ENCODE assay signal across 9 mouse cellular contexts in the genomic region with DNA sequence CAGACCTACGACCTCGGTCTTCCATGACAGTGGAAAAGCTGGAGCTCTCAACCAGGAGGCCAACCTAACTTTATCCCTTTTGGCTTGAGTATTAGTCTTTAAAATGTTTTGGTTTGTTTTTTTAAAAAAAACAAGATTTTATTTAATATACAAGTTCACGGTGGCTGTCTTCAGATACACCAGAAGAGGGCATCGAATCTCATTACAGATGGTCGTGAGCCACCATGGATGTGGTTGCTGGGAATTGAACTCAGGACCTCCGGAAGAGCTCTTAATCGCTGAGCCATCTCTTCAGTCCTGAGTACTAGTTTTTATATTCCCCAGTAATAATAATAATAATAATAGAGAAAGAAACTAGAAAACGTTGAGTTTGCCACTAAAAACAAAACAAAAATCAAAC. TPM values are rescaled to one million over a fixed set of nuclear protein-coding genes. Genes with fewer than 3 reads are reported as not detected.
A peak's percentile ranks its signal among the peaks of the same experiment; 100 is the strongest.
DNase-seq lines count a peak whose midpoint lies in the region; ATAC-seq and TF ChIP-seq lines count a peak whose summit lies in the region.
"Had no signal": no experiment of that assay in that cellular context is flagged by ENCODE, and none has a peak within 500 bp of the region (broad histone marks: within the 10 kb centered on the region; RNA-seq: fewer than 3 reads in every experiment).

No protein-coding gene starts in this region.

- H3K9me3 ChIP-seq in forebrain, embryonic 12.5 days, result no peaks in the 10 kb centered on the region
- no peaks in the 10 kb centered on the region for H3K9me3 ChIP-seq in liver, embryonic 13.5 days (replicated peaks)

- no peak for DNase-seq in heart, adult 2 months
- no peak for DNase-seq in heart, adult 11 months
- peak; percentile 22 for DNase-seq in A20 (ENCODE audit: low read depth, low spot score)
- no peak for DNase-seq in liver, embryonic 13.5 days
- DNase-seq in retina, postnatal 1 day, result no peak
- DNase-seq in embryo, embryonic 11 days, result no peak
- no peak for DNase-seq in urinary bladder, postnatal 14 days (ENCODE audit: low spot score)

- peak; percentile 26 for TF ChIP-seq CTCF in heart, adult 2 months (IDR thresholded peaks at IDR 0.05)

- WGBS in heart, adult 2 months, result 32% methylated on average over 8 of the region's 8 CpGs
- 64% methylated on average over 8 of the region's 8 CpGs for WGBS in forebrain, embryonic 12.5 days
- WGBS in liver, embryonic 13.5 days (ENCODE audit: insufficient replicate concordance), result 56% methylated on average over 8 of the region's 8 CpGs

- no peak for ATAC-seq in forebrain, embryonic 12.5 days (ENCODE audit: low FRiP score)
- ATAC-seq in liver, embryonic 13.5 days (ENCODE audit: low read depth), result no peak

- peaks cover 13% of the 10 kb centered on the region for H3K4me1 ChIP-seq in heart, adult 2 months (ENCODE audit: control insufficient read depth, insufficient read depth, low read length)
- peaks cover 31% of the 10 kb centered on the region for H3K4me1 ChIP-seq in forebrain, embryonic 12.5 days
- H3K4me1 ChIP-seq in liver, embryonic 13.5 days (replicated peaks), result peaks cover 46% of the 10 kb centered on the region

- H3K27ac ChIP-seq in heart, adult 2 months, result no peak overlapping the region
- no peak overlapping the region for H3K27ac ChIP-seq in forebrain, embryonic 12.5 days
- H3K27ac ChIP-seq in liver, embryonic 13.5 days, result no peak overlapping the region

- H3K36me3 ChIP-seq in heart, adult 2 months (ENCODE audit: control insufficient read depth, insufficient read depth, low read length), result peaks cover 29% of the 10 kb centered on the region
- H3K36me3 ChIP-seq in forebrain, embryonic 12.5 days (replicated peaks), result peaks cover 43% of the 10 kb centered on the region
- H3K36me3 ChIP-seq in liver, embryonic 13.5 days, result peaks cover 48% of the 10 kb centered on the region

- 0 out of 2 replicates have a peak overlapping the region, but pooled peaks have one; percentile 2 for H3K9ac ChIP-seq in heart, adult 2 months (ENCODE audit: low read depth, low read length)
- H3K9ac ChIP-seq in forebrain, embryonic 12.5 days, result no peak overlapping the region
- peak overlapping the region; percentile 99 for H3K9ac ChIP-seq in liver, embryonic 13.5 days

- peaks cover 7% of the 10 kb centered on the region for H3K79me2 ChIP-seq in heart, adult 2 months (replicated peaks; ENCODE audit: control insufficient read depth, insufficient read depth, low read length)

- H3K27me3 ChIP-seq in heart, adult 2 months (ENCODE audit: control insufficient read depth, insufficient read depth, low read length), result no peaks in the 10 kb centered on the region
- H3K27me3 ChIP-seq in forebrain, embryonic 12.5 days, result no peaks in the 10 kb centered on the region
- H3K27me3 ChIP-seq in liver, embryonic 13.5 days, result no peaks in the 10 kb centered on the region

- no peak for TF ChIP-seq POLR2A in heart, adult 2 months (IDR thresholded peaks at IDR 0.05; ENCODE audit: insufficient read depth, low read depth, low read length)

- peak overlapping the region; percentile 92 for H3K4me3 ChIP-seq in heart, adult 2 months
- H3K4me3 ChIP-seq in forebrain, embryonic 12.5 days (replicated peaks), result peak overlapping the region; percentile 100
- H3K4me3 ChIP-seq in liver, embryonic 13.5 days (replicated peaks), result peak overlapping the region; percentile 100

- peak overlapping the region; percentile 65 for H3K4me2 ChIP-seq in forebrain, embryonic 12.5 days
- H3K4me2 ChIP-seq in liver, embryonic 13.5 days, result peak overlapping the region; percentile 85

- intact Hi-C loops in heart, adult 2 months (cut with DNase I), result loop anchor here (2.0 kb wide), 1 partner anchor 33 kb away; a partner anchor contains a TSS

- no peak for TF ChIP-seq EP300 in heart, adult 2 months (IDR thresholded peaks at IDR 0.05; ENCODE audit: insufficient read depth, low read depth, low read length)

RNA-seq across cellular contexts. Expression of a gene that starts 2.0 kb away (rescaled TPM):
- total RNA-seq in heart, adult 2 months (2021), result 10 to 100 TPM; 70.8 to 81.9 TPM
- 22.4 and 49.3 TPM in 2 replicates for polyA plus RNA-seq in heart, adult 2 months (2012; rRNA removed)
- 94.7 and 105 TPM in 2 replicates for polyA plus RNA-seq in forebrain, embryonic 12.5 days (2016; fragmentation: Nextera tagmentation; extraction: Ambion mirVana)
- 17.7 and 19.1 TPM in 2 replicates for polyA plus RNA-seq in liver, embryonic 13.5 days (2015; fragmentation: Nextera tagmentation; extraction: Ambion mirVana)

RNA-seq across cellular contexts. Expression of a gene that starts 32.3 kb away (rescaled TPM):
- total RNA-seq in heart, adult 2 months (2021), result 10 to 100 TPM; 15.6 to 15.7 TPM
- polyA plus RNA-seq in heart, adult 2 months (2012; rRNA removed), result 25.2 and 28.0 TPM in 2 replicates
- polyA plus RNA-seq in forebrain, embryonic 12.5 days (2016; fragmentation: Nextera tagmentation; extraction: Ambion mirVana), result 9.0 and 10.7 TPM in 2 replicates
- polyA plus RNA-seq in liver, embryonic 13.5 days (2015; fragmentation: Nextera tagmentation; extraction: Ambion mirVana), result 13.9 and 15.4 TPM in 2 replicates

RNA-seq across cellular contexts. Expression of a gene that starts 34.2 kb away (rescaled TPM):
- total RNA-seq in heart, adult 2 months (2021), result 100 to 1,000 TPM; 174 to 203 TPM
- polyA plus RNA-seq in heart, adult 2 months (2012; rRNA removed), result 216 and 276 TPM in 2 replicates
- polyA plus RNA-seq in forebrain, embryonic 12.5 days (2016; fragmentation: Nextera tagmentation; extraction: Ambion mirVana), result 2.7 and 4.0 TPM in 2 replicates
- 1.3 and 1.6 TPM in 2 replicates for polyA plus RNA-seq in liver, embryonic 13.5 days (2015; fragmentation: Nextera tagmentation; extraction: Ambion mirVana)

RNA-seq across cellular contexts. Expression of a gene that starts 39.0 kb away (rescaled TPM):
- total RNA-seq in heart, adult 2 months (2021), result not detected
- not detected in 2 replicates for polyA plus RNA-seq in heart, adult 2 months (2012; rRNA removed)
- polyA plus RNA-seq in forebrain, embryonic 12.5 days (2016; fragmentation: Nextera tagmentation; extraction: Ambion mirVana), result 4.6 TPM in 2 replicates
- polyA plus RNA-seq in liver, embryonic 13.5 days (2015; fragmentation: Nextera tagmentation; extraction: Ambion mirVana), result not detected in 2 replicates
- total RNA-seq: left cerebral cortex, adult 8-10 months had no signal

Comparison
In these comparisons a context has a peak if more than half of its experiments do, and no peak if none do; other contexts are left out.
1. RNA of a gene that starts 34.2 kb away (polyA plus RNA-seq): 216 to 276 TPM in heart, adult 2 months; 2.7 to 4.0 TPM in forebrain, embryonic 12.5 days and 1.3 to 1.6 TPM in liver, embryonic 13.5 days; every median in the first group is over 10 times any median in the second.
2. Peak in every context shown above with its lines, with median percentiles within 50 percentile points of each other: H3K4me3 ChIP-seq.